Mouse (Mus musculus) midbrain, embryonic 10.5 days (tissue): ENCODE data around the gene Cenpk. TPM values are rescaled to one million over a fixed set of nuclear protein-coding genes. Genes with fewer than 3 reads are reported as not detected.

ENCODE experiments used
- DNase-seq: peaks from one replicate; pipeline ENCODE4 v3.0.0-alpha.2; 2017; ENCODE audit warnings: low spot score
- H3K27ac ChIP-seq: fragments of 300-500 bp; sonication (generic); replicated peaks from 2 replicates; pipeline ENCODE4 v1.5.1; 2016; ENCODE audit warnings: mild to moderate bottlenecking
- H3K27me3 ChIP-seq: fragments of 300-500 bp; sonication (generic); 2 replicates; pipeline ENCODE4 v1.6.1; 2016; ENCODE audit warnings: low read depth, mild to moderate bottlenecking; ENCODE audit not compliant: poor library complexity, severe bottlenecking
- H3K36me3 ChIP-seq: fragments of 300-500 bp; sonication (generic); 2 replicates; pipeline ENCODE4 v1.6.1; 2016; ENCODE audit warnings: mild to moderate bottlenecking, moderate library complexity
- H3K4me1 ChIP-seq: fragments of 300-500 bp; sonication (generic); 2 replicates; pipeline ENCODE4 v1.6.1; 2016
- H3K4me3 ChIP-seq: fragments of 300-500 bp; sonication (generic); 2 replicates; pipeline ENCODE4 v1.5.1; 2016; ENCODE audit warnings: mild to moderate bottlenecking, moderate library complexity
- H3K9me3 ChIP-seq: fragments of 300-500 bp; sonication (generic); replicated peaks from 2 replicates; pipeline ENCODE4 v1.6.1; 2016; ENCODE audit warnings: mild to moderate bottlenecking
- WGBS: fragments of 180-500 bp; shearing (Covaris S2); methylation state at CpG from one replicate; pipeline ENCODE4 v1.1.7; 2016; 5-methylcytosine and 5-hydroxymethylcytosine counted together
- polyA plus RNA-seq: library from polyadenylated mRNA; unstranded; fragments of >200 nt; fragmentation: Nextera tagmentation; extraction: Ambion mirVana; gene quantifications from 2 replicates; pipeline ENCODE4 v1.2.1, GENCODE M21; 2016

Gene Cenpk
- polyA plus RNA-seq, 1 experiment from 2014 or later, result 89.8 TPM

DNA sequence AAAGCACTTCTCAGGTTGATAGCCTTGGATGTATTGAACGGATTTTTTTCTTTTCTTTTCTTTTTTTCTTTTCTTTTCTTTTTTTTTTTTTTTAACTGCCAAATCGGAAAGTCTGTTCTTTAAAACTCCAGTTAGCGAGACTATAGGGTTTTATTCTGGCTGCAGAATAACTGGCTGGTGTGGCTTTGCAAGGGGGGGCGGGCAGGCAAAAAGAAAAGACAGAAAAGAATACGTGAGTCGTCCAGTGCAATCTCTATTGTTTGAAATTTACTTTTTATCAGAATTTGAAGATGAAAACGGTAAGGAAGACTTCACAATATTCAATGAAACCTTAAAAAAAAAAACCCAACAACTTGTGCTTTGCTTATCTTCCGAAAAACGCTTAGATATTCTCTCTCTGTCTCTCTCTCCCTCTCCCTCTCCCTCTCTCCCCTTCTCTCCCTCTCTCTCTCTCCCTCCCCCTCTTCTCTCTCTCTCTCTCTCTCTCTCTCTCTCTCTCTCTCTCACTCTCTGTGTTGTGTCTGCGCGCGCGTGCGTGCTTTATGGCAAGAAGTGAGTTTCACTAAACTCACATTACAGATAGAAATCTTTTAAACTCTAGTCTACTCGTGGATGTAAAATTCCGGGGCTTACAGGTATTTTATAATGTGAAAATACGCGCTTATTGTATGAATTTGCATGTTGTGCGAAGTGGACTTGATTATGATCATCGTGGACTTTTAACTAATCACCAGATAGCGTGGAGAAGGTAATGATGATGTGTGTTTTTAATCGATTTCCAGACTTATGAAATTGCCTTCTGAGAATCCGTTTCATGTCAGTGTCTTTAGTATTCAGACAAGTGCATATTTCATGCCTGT is 59.2 kb downstream of the Cenpk start, which contains the start of gene Adamts6:
Gene Adamts6 (plus strand): TSS at position 470 of the 860 bp plus-strand sequence.
- peak; percentile 34 for DNase-seq
- WGBS, result under 1% methylated on average over 23 of the region's 23 CpGs

DNA sequence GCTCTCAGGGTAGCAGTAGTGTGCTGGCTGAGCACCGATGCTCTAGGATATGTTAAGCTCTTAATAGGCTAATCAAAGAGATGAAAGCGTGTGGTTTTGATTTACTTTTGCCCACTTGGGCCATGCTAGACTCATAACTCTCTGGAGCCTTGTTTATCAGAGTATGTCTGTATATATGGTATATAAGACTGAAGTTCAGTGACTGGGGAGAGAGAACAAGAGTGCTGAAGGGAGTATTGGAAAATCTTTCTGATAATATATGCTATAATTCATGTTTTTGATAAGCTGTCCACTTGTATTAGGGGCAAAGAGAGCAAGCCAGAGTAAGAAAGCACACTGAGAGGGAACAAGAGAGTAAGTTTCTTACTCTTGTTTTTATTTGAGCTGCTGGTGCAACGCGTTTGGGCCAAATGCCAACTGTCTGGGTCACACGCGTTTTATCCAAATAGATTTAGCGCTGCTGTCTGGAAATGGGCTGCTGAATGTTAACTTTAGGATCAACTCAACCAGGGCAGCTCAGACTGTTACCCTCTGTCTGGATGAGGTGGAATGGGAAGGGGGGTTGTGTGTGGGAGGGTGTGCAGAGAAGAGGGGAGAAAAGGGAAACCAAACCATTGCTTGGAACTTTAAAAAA is 59.9 kb downstream of the Cenpk start:
- peak; percentile 28 for DNase-seq
- H3K4me1 ChIP-seq, result peaks cover 40% of the 10 kb centered on the region
- H3K4me3 ChIP-seq, result peak overlapping the region; percentile 61
- no peaks in the 10 kb centered on the region for H3K27me3 ChIP-seq
- H3K36me3 ChIP-seq, result no peaks in the 10 kb centered on the region
- H3K27ac ChIP-seq, result peak overlapping the region; percentile 83
- H3K9me3 ChIP-seq, result no peaks in the 10 kb centered on the region
- 0% methylated on average over 7 of the region's 7 CpGs for WGBS

More for the DNA sequence above, 59.2 kb downstream of the Cenpk start, which contains the start of gene Adamts6:
- Histone ChIP-seq H3K4me3 (peak within 1 kb of the TSS; percentile 61), H3K9me3 (no peaks in the 10 kb centered on the region), H3K4me1 (peaks cover 40% of the 10 kb centered on the region), H3K27ac (peak within 1 kb of the TSS; percentile 83), H3K36me3 (no peaks in the 10 kb centered on the region), H3K27me3 (no peaks in the 10 kb centered on the region)

DNA sequence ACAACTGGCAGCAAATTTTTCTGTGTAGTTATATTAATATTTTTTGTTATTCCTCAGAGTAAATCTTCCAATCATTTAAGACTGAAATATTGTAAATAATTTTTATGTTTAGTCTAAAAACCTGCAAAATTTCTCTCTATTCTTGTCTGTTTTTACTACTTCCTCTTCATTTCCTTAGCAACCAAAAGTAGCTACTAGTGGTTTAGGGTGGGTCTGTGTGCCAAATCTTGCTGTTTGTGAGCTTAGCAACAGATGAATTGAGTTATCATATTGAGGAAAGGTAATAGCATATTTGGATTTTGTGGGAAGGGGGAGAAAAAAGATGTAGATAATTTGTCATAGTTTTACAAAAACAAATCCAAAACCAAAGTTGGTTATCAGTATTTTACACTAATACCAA is 60.8 kb downstream of the Cenpk start:
- H3K4me1 ChIP-seq, result peaks cover 40% of the 10 kb centered on the region
- peak overlapping the region; percentile 61 for H3K4me3 ChIP-seq
- H3K27me3 ChIP-seq, result no peaks in the 10 kb centered on the region
- no peak for DNase-seq
- H3K36me3 ChIP-seq, result no peaks in the 10 kb centered on the region
- H3K9me3 ChIP-seq, result no peaks in the 10 kb centered on the region
- H3K27ac ChIP-seq, result peak overlapping the region; percentile 83; the same call in 1 of the 2 replicates

DNA sequence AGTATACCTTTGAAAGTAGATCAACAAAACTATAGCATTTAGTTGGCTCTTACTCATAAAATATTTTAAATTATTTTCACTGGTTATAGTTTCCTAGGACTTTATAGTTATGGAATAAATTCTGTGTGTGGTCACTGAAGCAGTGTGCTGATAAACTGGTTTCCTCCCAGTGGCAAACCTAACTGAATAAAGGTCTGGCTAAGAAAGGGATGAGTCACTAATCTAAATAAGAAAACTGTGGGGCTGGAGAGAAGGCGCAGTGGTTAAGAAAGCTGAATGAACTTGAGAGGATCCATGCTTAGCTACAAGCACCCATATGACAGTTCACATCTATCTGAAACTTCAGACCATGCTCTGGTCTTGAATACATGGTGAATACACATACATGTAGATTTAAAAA is 67.1 kb downstream of the Cenpk start:
- no peaks in the 10 kb centered on the region for H3K4me1 ChIP-seq
- H3K36me3 ChIP-seq, result peaks cover 19% of the 10 kb centered on the region
- 93% methylated on average over 1 of the region's 1 CpGs for WGBS
- no peak overlapping the region for H3K4me3 ChIP-seq
- H3K9me3 ChIP-seq, result no peaks in the 10 kb centered on the region
- no peak overlapping the region for H3K27ac ChIP-seq
- no peak for DNase-seq
- no peaks in the 10 kb centered on the region for H3K27me3 ChIP-seq

Other genes starting within 250 kb of the Cenpk start
- 15.9 and 20.1 TPM in 2 replicates for gene Nln, start 119.0 kb upstream of the Cenpk start, polyA plus RNA-seq
- 11.7 and 15.2 TPM in 2 replicates for gene Sgtb, start 118.9 kb upstream of the Cenpk start, polyA plus RNA-seq
- 81.4 and 87.7 TPM in 2 replicates for gene Trappc13, start 50.1 kb upstream of the Cenpk start, polyA plus RNA-seq
- gene Trim23, start 49.8 kb upstream of the Cenpk start, polyA plus RNA-seq, result 18.9 and 21.4 TPM in 2 replicates
- gene Ppwd1, start 232 bp downstream of the Cenpk start, polyA plus RNA-seq, result 17.9 and 18.6 TPM in 2 replicates
- gene Adamts6, start 59.2 kb downstream of the Cenpk start, polyA plus RNA-seq, result 1.8 and 3.6 TPM in 2 replicates